Mouse (Mus musculus) neural tube, embryonic 15.5 days (tissue): ENCODE measurements at regions not wholly inside any gene's neighbourhood (a gene's known extent, or its start where the extent isn't known, plus 50 kb on each side); places are given as distances from the start of the nearest gene placed in this dataset.

Experiments
- ATAC-seq: fragments of 200-750 bp; cut with Nextera tagmentation; 2 replicates; pipeline ENCODE4 v1.8.0; 2017; ENCODE audit warnings: mild to moderate bottlenecking, moderate TSS enrichment, moderate library complexity; ENCODE audit not compliant: low FRiP score
- H3K27ac ChIP-seq: fragments of 300-500 bp; sonication (generic); replicated peaks from 2 replicates; pipeline ENCODE4 v1.5.1; 2015; ENCODE audit warnings: mild to moderate bottlenecking, inconsistent platforms
- H3K27me3 ChIP-seq: fragments of 300-500 bp; sonication (generic); replicated peaks from 2 replicates; pipeline ENCODE4 v1.6.1; 2015; ENCODE audit warnings: inconsistent platforms
- H3K36me3 ChIP-seq: fragments of 300-500 bp; sonication (generic); 2 replicates; pipeline ENCODE4 v1.6.1; 2015; ENCODE audit warnings: inconsistent platforms
- H3K4me1 ChIP-seq: fragments of 300-500 bp; sonication (generic); 2 replicates; pipeline ENCODE4 v1.6.1; 2015; ENCODE audit warnings: inconsistent platforms
- H3K4me2 ChIP-seq: fragments of 300-500 bp; sonication (generic); 2 replicates; pipeline ENCODE4 v1.6.1; 2015; ENCODE audit warnings: inconsistent platforms, mild to moderate bottlenecking, moderate library complexity
- H3K4me3 ChIP-seq: fragments of 300-500 bp; sonication (generic); replicated peaks from 2 replicates; pipeline ENCODE4 v1.5.1; 2015; ENCODE audit warnings: mild to moderate bottlenecking, inconsistent platforms
- H3K9ac ChIP-seq: fragments of 300-500 bp; sonication (generic); replicated peaks from 2 replicates; pipeline ENCODE4 v1.6.1; 2015; ENCODE audit warnings: mild to moderate bottlenecking, inconsistent platforms
- H3K9me3 ChIP-seq: fragments of 300-500 bp; sonication (generic); replicated peaks from 2 replicates; pipeline ENCODE4 v1.6.1; 2016; ENCODE audit warnings: inconsistent platforms
- WGBS: fragments of 180-500 bp; shearing (Covaris S2); methylation state at CpG from one replicate; pipeline ENCODE4 v1.1.7; 2015; ENCODE audit warnings: mixed read lengths; 5-methylcytosine and 5-hydroxymethylcytosine counted together

- H3K27me3 ChIP-seq = no peaks in the 10 kb centered on the region
- 18% methylated on average over 6 of the region's 6 CpGs for WGBS
- no peak for ATAC-seq
- no peak overlapping the region for H3K9ac ChIP-seq
- H3K4me3 ChIP-seq = no peak overlapping the region
- no peaks in the 10 kb centered on the region for H3K36me3 ChIP-seq
- no peak overlapping the region for H3K27ac ChIP-seq
- H3K4me2 ChIP-seq = 0 out of 2 replicates have a peak overlapping the region, but pooled peaks have one; percentile 19
- H3K9me3 ChIP-seq = no peaks in the 10 kb centered on the region
- H3K4me1 ChIP-seq = 0 out of 2 replicates have a peak, but pooled peaks cover 5% of the 10 kb centered on the region
Observed at GRCm38 (mm10) chr19:50087277-50087676, 591.2 kb downstream of the Sorcs1 start.

- Histone ChIP-seq H3K9me3 (no peaks in the 10 kb centered on the region), H3K4me3 (no peak overlapping the region), H3K4me1 (peaks cover 2% of the 10 kb centered on the region; the same call in 1 of the 2 replicates), H3K36me3 (no peaks in the 10 kb centered on the region), H3K9ac (no peak overlapping the region), H3K4me2 (no peak overlapping the region), H3K27me3 (no peaks in the 10 kb centered on the region), H3K27ac (no peak overlapping the region)
- 80% methylated on average over 6 of the region's 6 CpGs for WGBS
- no peak for ATAC-seq
Observed at GRCm38 (mm10) chr19:50077427-50078040, 600.9 kb downstream of the Sorcs1 start.

- Histone ChIP-seq H3K9me3 (no peaks in the 10 kb centered on the region), H3K36me3 (no peaks in the 10 kb centered on the region), H3K9ac (no peak overlapping the region), H3K27ac (no peak overlapping the region), H3K4me2 (no peak overlapping the region), H3K4me1 (no peaks in the 10 kb centered on the region), H3K27me3 (no peaks in the 10 kb centered on the region), H3K4me3 (no peak overlapping the region)
- 75% methylated on average over 6 of the region's 6 CpGs for WGBS
- no peak for ATAC-seq
Observed at GRCm38 (mm10) chr19:50060448-50060847, 618.0 kb downstream of the Sorcs1 start.

DNA sequence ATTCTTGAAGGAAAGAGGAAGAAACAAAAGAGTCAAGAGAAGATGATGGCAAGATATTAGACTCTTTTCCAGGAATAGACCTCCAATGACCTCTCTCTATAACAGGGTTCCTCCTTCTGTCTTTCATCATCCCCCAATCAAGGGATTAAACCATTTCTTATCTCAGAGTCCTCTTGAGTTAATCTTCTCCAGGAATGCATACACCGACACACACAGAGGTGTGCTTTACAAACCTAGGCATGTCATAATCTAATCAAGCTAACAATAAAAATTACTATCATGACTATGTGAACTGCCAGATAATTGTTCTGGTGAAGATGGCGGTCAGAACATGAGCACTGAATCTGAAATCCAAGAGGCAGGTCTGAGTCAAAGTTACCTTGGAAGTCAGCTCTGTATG lies 625.5 kb downstream of the Sorcs1 start:
- no peak for ATAC-seq
- Histone ChIP-seq H3K4me2 (no peak overlapping the region), H3K4me3 (no peak overlapping the region), H3K36me3 (no peaks in the 10 kb centered on the region), H3K9ac (no peak overlapping the region), H3K9me3 (no peaks in the 10 kb centered on the region), H3K27ac (no peak overlapping the region), H3K4me1 (no peaks in the 10 kb centered on the region), H3K27me3 (no peaks in the 10 kb centered on the region)
- WGBS = 99% methylated on average over 2 of the region's 2 CpGs

DNA sequence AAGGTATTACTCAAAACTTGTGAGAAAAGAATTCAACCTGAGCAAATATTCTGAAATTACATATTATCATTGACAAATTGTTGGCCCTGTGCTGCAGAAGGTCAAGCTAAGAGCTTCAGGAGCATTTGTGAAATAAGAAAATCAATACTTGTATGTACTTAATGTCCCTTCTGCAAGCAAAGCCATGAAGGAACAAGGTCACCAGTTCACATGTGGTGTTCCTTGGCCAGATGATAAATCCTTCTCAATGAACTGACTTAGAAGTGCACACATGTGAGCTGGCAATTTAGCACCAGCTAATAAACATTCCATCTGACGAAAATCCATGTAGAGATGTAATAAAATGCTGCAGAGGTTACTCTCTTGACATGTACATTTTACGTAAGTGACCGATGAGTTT lies 632.7 kb downstream of the Sorcs1 start:
- no peak for ATAC-seq
- Histone ChIP-seq H3K9ac (no peak overlapping the region), H3K9me3 (no peaks in the 10 kb centered on the region), H3K36me3 (no peaks in the 10 kb centered on the region), H3K4me1 (no peaks in the 10 kb centered on the region), H3K27me3 (no peaks in the 10 kb centered on the region), H3K4me3 (no peak overlapping the region), H3K4me2 (no peak overlapping the region), H3K27ac (no peak overlapping the region)
- WGBS = 85% methylated on average over 3 of the region's 3 CpGs

DNA sequence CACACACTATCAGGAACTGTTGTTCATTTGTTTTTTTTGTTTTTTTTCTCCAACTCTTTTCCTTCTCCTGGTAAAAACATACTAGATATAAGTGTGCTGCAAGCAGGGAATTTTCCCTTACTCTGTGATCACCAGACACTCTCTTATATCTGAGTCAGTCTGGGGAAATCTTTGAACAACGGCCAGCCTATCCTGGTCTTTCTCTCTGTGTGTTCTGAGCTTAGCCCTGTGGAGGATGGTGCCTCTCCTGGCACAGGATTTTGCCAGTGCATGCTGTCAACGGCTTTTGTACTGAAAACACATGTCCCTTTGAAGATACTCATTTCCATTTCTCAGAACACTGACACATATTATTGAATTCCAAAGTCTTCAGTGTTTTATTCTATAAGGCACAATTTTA lies 664.8 kb downstream of the Sorcs1 start:
- no peak for ATAC-seq
- 53% methylated on average over 2 of the region's 2 CpGs for WGBS
- Histone ChIP-seq H3K4me2 (no peak overlapping the region), H3K4me1 (no peaks in the 10 kb centered on the region), H3K9ac (no peak overlapping the region), H3K36me3 (no peaks in the 10 kb centered on the region), H3K27ac (no peak overlapping the region), H3K4me3 (no peak overlapping the region), H3K9me3 (no peaks in the 10 kb centered on the region), H3K27me3 (no peaks in the 10 kb centered on the region)

DNA sequence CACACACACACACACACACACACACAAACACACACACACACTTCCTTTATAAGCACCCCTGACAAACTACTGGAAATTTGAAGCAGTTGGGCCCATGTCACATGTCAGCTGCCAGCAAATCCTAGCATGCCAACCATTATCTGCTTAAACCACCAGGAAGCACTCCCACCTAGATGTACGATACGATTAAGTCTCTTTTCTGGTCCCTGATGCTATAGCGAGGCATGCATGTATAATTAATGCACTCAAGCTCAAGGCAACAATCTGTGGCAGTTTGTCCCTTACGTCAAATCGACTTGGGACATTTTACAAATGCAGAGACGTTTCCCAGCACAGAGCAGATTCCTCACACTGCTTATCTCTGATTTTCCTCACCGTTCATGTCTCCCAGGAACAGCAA lies 673.2 kb downstream of the Sorcs1 start:
- H3K27me3 ChIP-seq = no peaks in the 10 kb centered on the region
- H3K4me3 ChIP-seq = no peak overlapping the region
- no peak overlapping the region for H3K9ac ChIP-seq
- peak overlapping the region; percentile 25 for H3K4me2 ChIP-seq
- no peaks in the 10 kb centered on the region for H3K9me3 ChIP-seq
- no peak for ATAC-seq
- 29% methylated on average over 7 of the region's 7 CpGs for WGBS
- 0 out of 2 replicates have a peak, but pooled peaks cover 4% of the 10 kb centered on the region for H3K4me1 ChIP-seq
- H3K36me3 ChIP-seq = no peaks in the 10 kb centered on the region
- no peak overlapping the region for H3K27ac ChIP-seq

GRCm38 (mm10) chr19:49985826-49986225 lies 692.6 kb downstream of the Sorcs1 start:
- Histone ChIP-seq H3K4me2 (no peak overlapping the region), H3K9ac (no peak overlapping the region), H3K9me3 (no peaks in the 10 kb centered on the region), H3K4me1 (no peaks in the 10 kb centered on the region), H3K36me3 (no peaks in the 10 kb centered on the region), H3K4me3 (no peak overlapping the region), H3K27me3 (no peaks in the 10 kb centered on the region), H3K27ac (no peak overlapping the region)
- 79% methylated on average over 2 of the region's 2 CpGs for WGBS
- no peak for ATAC-seq

DNA sequence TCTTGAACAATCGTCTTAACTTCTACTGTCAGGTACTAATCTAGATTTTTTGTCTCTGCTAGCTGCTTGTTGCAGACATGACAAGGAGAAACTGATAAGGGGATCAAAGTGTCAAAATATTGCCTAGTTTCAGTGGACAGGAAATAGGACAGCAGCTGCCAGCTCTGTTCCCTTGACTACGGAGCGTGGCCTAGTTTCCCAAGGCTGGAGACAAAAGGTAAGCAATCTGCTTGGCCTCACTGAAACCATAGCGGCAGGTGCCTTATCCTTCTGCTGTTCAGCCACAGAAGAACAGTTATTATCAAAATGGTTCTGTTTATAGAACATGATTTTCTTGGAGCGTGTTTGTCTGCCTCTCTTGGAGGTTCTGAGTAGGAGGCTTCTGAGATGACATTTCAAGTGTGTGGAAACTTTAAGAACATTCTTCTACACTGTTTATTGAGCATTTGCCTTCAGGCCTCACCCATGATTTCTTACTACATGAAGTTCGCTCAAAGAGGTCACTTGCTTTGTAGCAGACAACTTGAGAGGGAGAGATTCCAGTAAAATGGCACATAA lies 712.1 kb downstream of the Sorcs1 start:
- WGBS = 83% methylated on average over 6 of the region's 6 CpGs
- H3K4me1 ChIP-seq = no peaks in the 10 kb centered on the region
- ATAC-seq = no peak
- no peaks in the 10 kb centered on the region for H3K27me3 ChIP-seq
- H3K9me3 ChIP-seq = no peaks in the 10 kb centered on the region
- H3K9ac ChIP-seq = no peak overlapping the region
- H3K4me3 ChIP-seq = no peak overlapping the region
- H3K4me2 ChIP-seq = no peak overlapping the region
- no peak overlapping the region for H3K27ac ChIP-seq
- no peaks in the 10 kb centered on the region for H3K36me3 ChIP-seq

- H3K27me3 ChIP-seq = no peaks in the 10 kb centered on the region
- no peak overlapping the region for H3K4me3 ChIP-seq
- ATAC-seq = no peak
- H3K4me2 ChIP-seq = no peak overlapping the region
- no peaks in the 10 kb centered on the region for H3K36me3 ChIP-seq
- WGBS = 68% methylated on average over 5 of the region's 5 CpGs
- no peak overlapping the region for H3K27ac ChIP-seq
- H3K9ac ChIP-seq = no peak overlapping the region
- H3K4me1 ChIP-seq = no peaks in the 10 kb centered on the region
- no peaks in the 10 kb centered on the region for H3K9me3 ChIP-seq
Observed at GRCm38 (mm10) chr19:49964679-49965078, 713.8 kb downstream of the Sorcs1 start.

- no peak for ATAC-seq
- no peak overlapping the region for H3K4me2 ChIP-seq
- no peaks in the 10 kb centered on the region for H3K27me3 ChIP-seq
- 62% methylated on average over 5 of the region's 5 CpGs for WGBS
- no peaks in the 10 kb centered on the region for H3K9me3 ChIP-seq
- no peak overlapping the region for H3K27ac ChIP-seq
- H3K36me3 ChIP-seq = no peaks in the 10 kb centered on the region
- no peaks in the 10 kb centered on the region for H3K4me1 ChIP-seq
- no peak overlapping the region for H3K4me3 ChIP-seq
- H3K9ac ChIP-seq = no peak overlapping the region
Observed at GRCm38 (mm10) chr19:49958517-49958916, 719.9 kb downstream of the Sorcs1 start.

DNA sequence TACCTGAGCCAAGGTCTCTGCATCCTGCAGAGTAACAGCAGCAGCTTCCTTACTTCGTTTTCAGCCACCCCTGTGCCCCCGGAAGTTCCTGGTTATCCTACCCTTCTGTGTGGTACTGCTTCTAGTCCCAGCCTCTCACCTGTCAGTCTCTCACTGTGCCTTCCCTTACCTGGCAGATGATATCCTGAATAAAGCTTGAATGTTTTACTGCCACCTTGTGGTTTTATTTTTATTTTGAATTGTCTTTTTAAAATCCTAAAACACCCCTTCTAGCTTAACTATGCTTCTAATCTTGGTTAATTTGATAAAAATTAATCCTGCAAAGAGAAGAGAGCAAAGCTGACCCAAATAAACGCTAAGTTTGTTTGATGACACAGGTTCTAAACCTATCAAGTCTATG lies 747.2 kb downstream of the Sorcs1 start:
- no peaks in the 10 kb centered on the region for H3K27me3 ChIP-seq
- no peaks in the 10 kb centered on the region for H3K4me1 ChIP-seq
- 59% methylated on average over 3 of the region's 3 CpGs for WGBS
- no peaks in the 10 kb centered on the region for H3K36me3 ChIP-seq
- no peak overlapping the region for H3K4me3 ChIP-seq
- no peak overlapping the region for H3K4me2 ChIP-seq
- H3K9me3 ChIP-seq = no peaks in the 10 kb centered on the region
- no peak for ATAC-seq
- H3K9ac ChIP-seq = no peak overlapping the region
- H3K27ac ChIP-seq = no peak overlapping the region
